Mouse (Mus musculus): ENCODE measurements around the gene Dnlz. TPM values are rescaled to one million over a fixed set of nuclear protein-coding genes. Genes with fewer than 3 reads are reported as not detected.
"Not testable (repeated sequence)": the region's sequence is repeated elsewhere in the genome, so short reads cannot be mapped to it uniquely, and the experiment has no call there.

The Dnlz gene
- polyA plus RNA-seq, 1 experiment from 2014 or later, result 25.6 TPM

- H3K9ac ChIP-seq (replicated peaks; ENCODE audit: low read depth, low read length), result peak overlapping the region; percentile 78
- peak overlapping the region; percentile 93 for H3K4me2 ChIP-seq (replicated peaks; ENCODE audit: low read depth, low read length)
- no peaks in the 10 kb centered on the region for H3K27me3 ChIP-seq (ENCODE audit: control insufficient read depth, insufficient read depth, low read length)
- under 1% methylated on average over 45 of the region's 45 CpGs for WGBS
- peak overlapping the region; percentile 24; the same call in 1 of the 2 replicates for H3K27ac ChIP-seq (ENCODE audit: low read length)
- H3K4me1 ChIP-seq (ENCODE audit: control insufficient read depth, insufficient read depth, low read length), result peaks cover 9% of the 10 kb centered on the region; the same call in 1 of the 2 replicates
- peak overlapping the region; percentile 96 for H3K4me3 ChIP-seq (ENCODE audit: low read depth, low read length)
- H3K36me3 ChIP-seq (ENCODE audit: control insufficient read depth, insufficient read depth, low read length), result peaks cover 67% of the 10 kb centered on the region
- ATAC-seq (ENCODE audit: insufficient number of reproducible peaks, insufficient read depth, low FRiP score, low read depth), result peak; percentile 46
- no peaks in the 10 kb centered on the region for H3K9me3 ChIP-seq (ENCODE audit: control insufficient read depth, low read depth, low read length)
Observed at GRCm38 (mm10) chr2:26388682-26389153, 36.8 kb upstream of the Dnlz start.

- H3K36me3 ChIP-seq (ENCODE audit: control insufficient read depth, insufficient read depth, low read length), result peaks cover 64% of the 10 kb centered on the region
- H3K4me1 ChIP-seq (ENCODE audit: control insufficient read depth, insufficient read depth, low read length), result peaks cover 9% of the 10 kb centered on the region; the same call in 1 of the 2 replicates
- ATAC-seq (ENCODE audit: insufficient number of reproducible peaks, insufficient read depth, low FRiP score, low read depth), result no peak
- peak overlapping the region; percentile 96; the same call in 1 of the 2 replicates for H3K4me3 ChIP-seq (ENCODE audit: low read depth, low read length)
- H3K27me3 ChIP-seq (ENCODE audit: control insufficient read depth, insufficient read depth, low read length), result no peaks in the 10 kb centered on the region
- no peak overlapping the region for H3K9ac ChIP-seq (replicated peaks; ENCODE audit: low read depth, low read length)
- 91% methylated on average over 3 of the region's 3 CpGs for WGBS
- H3K27ac ChIP-seq (ENCODE audit: low read length), result no peak overlapping the region
- peak overlapping the region; percentile 93; the same call in 1 of the 2 replicates for H3K4me2 ChIP-seq (replicated peaks; ENCODE audit: low read depth, low read length)
- H3K9me3 ChIP-seq (ENCODE audit: control insufficient read depth, low read depth, low read length), result no peaks in the 10 kb centered on the region
Observed at GRCm38 (mm10) chr2:26387713-26388112, 35.8 kb upstream of the Dnlz start.

GRCm38 (mm10) chr2:26380871-26381270 lies 29.0 kb upstream of the Dnlz start:
- not testable (repeated sequence) for H3K9me3 ChIP-seq (ENCODE audit: control insufficient read depth, low read depth, low read length); H3K27me3 ChIP-seq (ENCODE audit: control insufficient read depth, insufficient read depth, low read length); ATAC-seq (ENCODE audit: insufficient number of reproducible peaks, insufficient read depth, low FRiP score, low read depth); H3K27ac ChIP-seq (ENCODE audit: low read length); H3K4me1 ChIP-seq (ENCODE audit: control insufficient read depth, insufficient read depth, low read length)
- peaks cover 50% of the 10 kb centered on the region for H3K36me3 ChIP-seq (ENCODE audit: control insufficient read depth, insufficient read depth, low read length)
- WGBS, result 28% methylated on average over 6 of the region's 6 CpGs
- peak overlapping the region; percentile 78; the same call in 1 of the 2 replicates for H3K9ac ChIP-seq (replicated peaks; ENCODE audit: low read depth, low read length)
- peak overlapping the region; percentile 89 for H3K4me3 ChIP-seq (ENCODE audit: low read depth, low read length)
- peak overlapping the region; percentile 67 for H3K4me2 ChIP-seq (replicated peaks; ENCODE audit: low read depth, low read length)

GRCm38 (mm10) chr2:26380131-26380771 lies 28.3 kb upstream of the Dnlz start, which contains the start of gene Snapc4:
TSS of gene Snapc4 (minus strand) at chr2:26380653.
- Histone ChIP-seq H3K27me3 (ENCODE audit: control insufficient read depth, insufficient read depth, low read length) (no peaks in the 10 kb centered on the region), H3K9me3 (ENCODE audit: control insufficient read depth, low read depth, low read length) (no peaks in the 10 kb centered on the region), H3K4me2 (replicated peaks; ENCODE audit: low read depth, low read length) (peak within 1 kb of the TSS; percentile 67), H3K36me3 (ENCODE audit: control insufficient read depth, insufficient read depth, low read length) (peaks cover 49% of the 10 kb centered on the region), H3K27ac (ENCODE audit: low read length) (peak within 1 kb of the TSS; percentile 17; the same call in 1 of the 2 replicates), H3K4me1 (ENCODE audit: control insufficient read depth, insufficient read depth, low read length) (peaks cover 4% of the 10 kb centered on the region; the same call in 1 of the 2 replicates), H3K9ac (replicated peaks; ENCODE audit: low read depth, low read length) (peak within 1 kb of the TSS; percentile 78), H3K4me3 (ENCODE audit: low read depth, low read length) (peak within 1 kb of the TSS; percentile 89)
- WGBS, result under 1% methylated on average over 38 of the region's 38 CpGs
- peak; percentile 95 for ATAC-seq (ENCODE audit: insufficient number of reproducible peaks, insufficient read depth, low FRiP score, low read depth)

GRCm38 (mm10) chr2:26372396-26372795 lies 20.5 kb upstream of the Dnlz start:
- Histone ChIP-seq H3K4me1 (ENCODE audit: control insufficient read depth, insufficient read depth, low read length) (no peaks in the 10 kb centered on the region), H3K27me3 (ENCODE audit: control insufficient read depth, insufficient read depth, low read length) (no peaks in the 10 kb centered on the region), H3K36me3 (ENCODE audit: control insufficient read depth, insufficient read depth, low read length) (peaks cover 77% of the 10 kb centered on the region), H3K9ac (replicated peaks; ENCODE audit: low read depth, low read length) (no peak overlapping the region), H3K9me3 (ENCODE audit: control insufficient read depth, low read depth, low read length) (no peaks in the 10 kb centered on the region), H3K4me2 (replicated peaks; ENCODE audit: low read depth, low read length) (no peak overlapping the region), H3K4me3 (ENCODE audit: low read depth, low read length) (no peak overlapping the region), H3K27ac (ENCODE audit: low read length) (no peak overlapping the region)
- 95% methylated on average over 8 of the region's 8 CpGs for WGBS
- ATAC-seq (ENCODE audit: insufficient number of reproducible peaks, insufficient read depth, low FRiP score, low read depth), result no peak

GRCm38 (mm10) chr2:26368572-26368971 lies 16.7 kb upstream of the Dnlz start:
- no peak for ATAC-seq (ENCODE audit: insufficient number of reproducible peaks, insufficient read depth, low FRiP score, low read depth)

GRCm38 (mm10) chr2:26367911-26368310 lies 16.0 kb upstream of the Dnlz start:
- Histone ChIP-seq H3K4me1 (ENCODE audit: control insufficient read depth, insufficient read depth, low read length) (peaks cover 3% of the 10 kb centered on the region; the same call in 1 of the 2 replicates), H3K9ac (replicated peaks; ENCODE audit: low read depth, low read length) (no peak overlapping the region), H3K27me3 (ENCODE audit: control insufficient read depth, insufficient read depth, low read length) (no peaks in the 10 kb centered on the region), H3K9me3 (ENCODE audit: control insufficient read depth, low read depth, low read length) (no peaks in the 10 kb centered on the region), H3K4me3 (ENCODE audit: low read depth, low read length) (no peak overlapping the region), H3K27ac (ENCODE audit: low read length) (no peak overlapping the region), H3K4me2 (replicated peaks; ENCODE audit: low read depth, low read length) (no peak overlapping the region), H3K36me3 (ENCODE audit: control insufficient read depth, insufficient read depth, low read length) (peaks cover 82% of the 10 kb centered on the region)
- WGBS, result 92% methylated on average over 6 of the region's 6 CpGs
- no peak for ATAC-seq (ENCODE audit: insufficient number of reproducible peaks, insufficient read depth, low FRiP score, low read depth)

More at GRCm38 (mm10) chr2:26368572-26368971, 16.7 kb upstream of the Dnlz start:
- no peak overlapping the region for H3K9ac ChIP-seq (replicated peaks; ENCODE audit: low read depth, low read length)
- H3K27ac ChIP-seq (ENCODE audit: low read length), result no peak overlapping the region
- no peak overlapping the region for H3K4me2 ChIP-seq (replicated peaks; ENCODE audit: low read depth, low read length)
- H3K9me3 ChIP-seq (ENCODE audit: control insufficient read depth, low read depth, low read length), result no peaks in the 10 kb centered on the region
- H3K36me3 ChIP-seq (ENCODE audit: control insufficient read depth, insufficient read depth, low read length), result peaks cover 86% of the 10 kb centered on the region
- no peak overlapping the region for H3K4me3 ChIP-seq (ENCODE audit: low read depth, low read length)
- H3K4me1 ChIP-seq (ENCODE audit: control insufficient read depth, insufficient read depth, low read length), result peaks cover 3% of the 10 kb centered on the region; the same call in 1 of the 2 replicates
- no peaks in the 10 kb centered on the region for H3K27me3 ChIP-seq (ENCODE audit: control insufficient read depth, insufficient read depth, low read length)
- 88% methylated on average over 1 of the region's 1 CpGs for WGBS

GRCm38 (mm10) chr2:26364738-26365465 lies 13.0 kb upstream of the Dnlz start:
- H3K9ac ChIP-seq (replicated peaks; ENCODE audit: low read depth, low read length), result no peak overlapping the region
- no peaks in the 10 kb centered on the region for H3K27me3 ChIP-seq (ENCODE audit: control insufficient read depth, insufficient read depth, low read length)
- peaks cover 3% of the 10 kb centered on the region; the same call in 1 of the 2 replicates for H3K4me1 ChIP-seq (ENCODE audit: control insufficient read depth, insufficient read depth, low read length)
- 78% methylated on average over 10 of the region's 10 CpGs for WGBS
- no peak overlapping the region for H3K27ac ChIP-seq (ENCODE audit: low read length)
- ATAC-seq (ENCODE audit: insufficient number of reproducible peaks, insufficient read depth, low FRiP score, low read depth), result no peak
- H3K9me3 ChIP-seq (ENCODE audit: control insufficient read depth, low read depth, low read length), result no peaks in the 10 kb centered on the region
- H3K4me2 ChIP-seq (replicated peaks; ENCODE audit: low read depth, low read length), result no peak overlapping the region
- H3K4me3 ChIP-seq (ENCODE audit: low read depth, low read length), result no peak overlapping the region
- peaks cover 61% of the 10 kb centered on the region for H3K36me3 ChIP-seq (ENCODE audit: control insufficient read depth, insufficient read depth, low read length)
